Mouse (Mus musculus): Measurements from ENCODE around the gene Gipc3. TPM values are rescaled to one million over a fixed set of nuclear protein-coding genes. Genes with fewer than 3 reads are reported as not detected.
A peak's percentile ranks its signal among the peaks of the same experiment; 100 is the strongest.

Gene Gipc3
- polyA plus RNA-seq, 1 experiment from 2014 or later, result 0.05 TPM

GRCm38 (mm10) chr10:81383802-81384604 is 40.9 kb upstream of the Gipc3 start, which contains the start of the genes Dohh and Gm48551:
Gene Dohh (plus strand): TSS chr10:81384428.
Gene Gm48551 (plus strand): TSS chr10:81384466.
- Histone ChIP-seq H3K27me3 (no peaks in the 10 kb centered on the region), H3K4me3 (replicated peaks) (peak within 1 kb of the TSS; percentile 92), H3K9me3 (no peaks in the 10 kb centered on the region), H3K4me2 (peak within 1 kb of the TSS; percentile 84), H3K36me3 (peaks cover 35% of the 10 kb centered on the region), H3K9ac (replicated peaks) (peak within 1 kb of the TSS; percentile 85), H3K4me1 (replicated peaks) (peaks cover 16% of the 10 kb centered on the region), H3K27ac (peak within 1 kb of the TSS; percentile 79)
- peak; percentile 90 for ATAC-seq (ENCODE audit: insufficient number of reproducible peaks, insufficient read depth, low FRiP score, low TSS enrichment, low read depth)
- 8% methylated on average over 54 of the region's 54 CpGs for WGBS

- H3K36me3 ChIP-seq, result peaks cover 16% of the 10 kb centered on the region
- H3K4me3 ChIP-seq (replicated peaks), result no peak overlapping the region
- H3K4me1 ChIP-seq (replicated peaks), result peaks cover 21% of the 10 kb centered on the region
- 0 out of 2 replicates have a peak overlapping the region, but pooled peaks have one; percentile 7 for H3K27ac ChIP-seq
- H3K27me3 ChIP-seq, result no peaks in the 10 kb centered on the region
- H3K4me2 ChIP-seq, result no peak overlapping the region
- H3K9me3 ChIP-seq, result no peaks in the 10 kb centered on the region
- no peak for ATAC-seq (ENCODE audit: insufficient number of reproducible peaks, insufficient read depth, low FRiP score, low TSS enrichment, low read depth)
- 88% methylated on average over 5 of the region's 5 CpGs for WGBS
- no peak overlapping the region for H3K9ac ChIP-seq (replicated peaks)
These were observed 39.0 kb upstream of the Gipc3 start for GRCm38 (mm10) chr10:81382039-81382438.

- Histone ChIP-seq H3K27me3 (no peaks in the 10 kb centered on the region), H3K9me3 (no peaks in the 10 kb centered on the region), H3K4me1 (replicated peaks) (peaks cover 27% of the 10 kb centered on the region), H3K27ac (no peak overlapping the region), H3K9ac (replicated peaks) (no peak overlapping the region), H3K4me3 (replicated peaks) (no peak overlapping the region), H3K36me3 (peaks cover 17% of the 10 kb centered on the region), H3K4me2 (no peak overlapping the region)
- 91% methylated on average over 6 of the region's 6 CpGs for WGBS
- no peak for ATAC-seq (ENCODE audit: insufficient number of reproducible peaks, insufficient read depth, low FRiP score, low TSS enrichment, low read depth)
These were observed 36.8 kb upstream of the Gipc3 start for GRCm38 (mm10) chr10:81379809-81380378.

- peak overlapping the region; percentile 55 for H3K9ac ChIP-seq (replicated peaks)
- 61% methylated on average over 3 of the region's 3 CpGs for WGBS
- 0 out of 2 replicates have a peak, but pooled peaks have one; percentile 0 for ATAC-seq (ENCODE audit: insufficient number of reproducible peaks, insufficient read depth, low FRiP score, low TSS enrichment, low read depth)
- no peaks in the 10 kb centered on the region for H3K9me3 ChIP-seq
- H3K4me3 ChIP-seq (replicated peaks), result peak overlapping the region; percentile 84
- peak overlapping the region; percentile 73 for H3K27ac ChIP-seq
- peak overlapping the region; percentile 90 for H3K4me2 ChIP-seq
- H3K4me1 ChIP-seq (replicated peaks), result peaks cover 25% of the 10 kb centered on the region
- no peaks in the 10 kb centered on the region for H3K27me3 ChIP-seq
- H3K36me3 ChIP-seq, result peaks cover 23% of the 10 kb centered on the region
These were observed 36.1 kb upstream of the Gipc3 start for GRCm38 (mm10) chr10:81379183-81379553.

GRCm38 (mm10) chr10:81378553-81379182 is 35.6 kb upstream of the Gipc3 start:
- peak overlapping the region; percentile 90 for H3K9ac ChIP-seq (replicated peaks)
- no peaks in the 10 kb centered on the region for H3K27me3 ChIP-seq
- 1% methylated on average over 46 of the region's 46 CpGs for WGBS
- ATAC-seq (ENCODE audit: insufficient number of reproducible peaks, insufficient read depth, low FRiP score, low TSS enrichment, low read depth), result peak; percentile 94
- peaks cover 28% of the 10 kb centered on the region for H3K36me3 ChIP-seq
- peak overlapping the region; percentile 90 for H3K4me2 ChIP-seq
- peak overlapping the region; percentile 74 for H3K27ac ChIP-seq
- peaks cover 25% of the 10 kb centered on the region for H3K4me1 ChIP-seq (replicated peaks)
- H3K4me3 ChIP-seq (replicated peaks), result peak overlapping the region; percentile 84
- no peaks in the 10 kb centered on the region for H3K9me3 ChIP-seq

GRCm38 (mm10) chr10:81377793-81378552 is 34.9 kb upstream of the Gipc3 start, which contains the start of gene Fzr1:
Gene Fzr1 (minus strand): TSS chr10:81378516.
- H3K4me3 ChIP-seq (replicated peaks), result peak within 1 kb of the TSS; percentile 84
- peak within 1 kb of the TSS; percentile 90 for H3K4me2 ChIP-seq
- H3K9me3 ChIP-seq, result no peaks in the 10 kb centered on the region
- no peaks in the 10 kb centered on the region for H3K27me3 ChIP-seq
- WGBS, result under 1% methylated on average over 59 of the region's 59 CpGs
- ATAC-seq (ENCODE audit: insufficient number of reproducible peaks, insufficient read depth, low FRiP score, low TSS enrichment, low read depth), result peak; percentile 38
- peaks cover 25% of the 10 kb centered on the region for H3K4me1 ChIP-seq (replicated peaks)
- peak within 1 kb of the TSS; percentile 90 for H3K9ac ChIP-seq (replicated peaks)
- H3K36me3 ChIP-seq, result peaks cover 35% of the 10 kb centered on the region
- H3K27ac ChIP-seq, result peak within 1 kb of the TSS; percentile 74

DNA sequence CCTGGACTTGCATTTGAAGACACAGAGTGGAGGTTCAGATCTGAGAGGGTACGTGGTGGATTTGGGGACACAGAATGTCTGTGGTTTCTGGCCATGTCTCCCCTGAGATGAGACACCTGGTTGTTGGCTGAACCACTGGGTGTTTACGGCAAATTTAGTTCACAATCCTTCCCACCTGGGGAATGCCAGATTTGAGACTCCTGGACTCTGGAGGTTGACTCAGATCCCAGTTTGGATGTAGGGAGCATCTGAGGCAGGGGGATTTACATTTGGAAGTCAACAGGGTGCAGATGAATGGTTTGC is 34.2 kb upstream of the Gipc3 start:
- no peak for ATAC-seq (ENCODE audit: insufficient number of reproducible peaks, insufficient read depth, low FRiP score, low TSS enrichment, low read depth)

GRCm38 (mm10) chr10:81376561-81377361 is 33.7 kb upstream of the Gipc3 start:
- H3K36me3 ChIP-seq, result peaks cover 47% of the 10 kb centered on the region
- no peak for ATAC-seq (ENCODE audit: insufficient number of reproducible peaks, insufficient read depth, low FRiP score, low TSS enrichment, low read depth)

More for the DNA sequence above, 34.2 kb upstream of the Gipc3 start:
- 61% methylated on average over 2 of the region's 2 CpGs for WGBS
- Histone ChIP-seq H3K4me2 (peak overlapping the region; percentile 90), H3K27me3 (no peaks in the 10 kb centered on the region), H3K4me3 (replicated peaks) (peak overlapping the region; percentile 84), H3K9me3 (no peaks in the 10 kb centered on the region), H3K4me1 (replicated peaks) (peaks cover 25% of the 10 kb centered on the region), H3K27ac (0 out of 2 replicates have a peak overlapping the region, but pooled peaks have one; percentile 74), H3K9ac (replicated peaks) (peak overlapping the region; percentile 90), H3K36me3 (peaks cover 41% of the 10 kb centered on the region)

GRCm38 (mm10) chr10:81375322-81375721 is 32.3 kb upstream of the Gipc3 start:
- no peak overlapping the region for H3K9ac ChIP-seq (replicated peaks)
- no peak for ATAC-seq (ENCODE audit: insufficient number of reproducible peaks, insufficient read depth, low FRiP score, low TSS enrichment, low read depth)
- H3K36me3 ChIP-seq, result peaks cover 61% of the 10 kb centered on the region
- no peaks in the 10 kb centered on the region for H3K9me3 ChIP-seq
- H3K4me3 ChIP-seq (replicated peaks), result no peak overlapping the region
- no peaks in the 10 kb centered on the region for H3K27me3 ChIP-seq
- 91% methylated on average over 10 of the region's 10 CpGs for WGBS
- no peak overlapping the region for H3K27ac ChIP-seq
- H3K4me2 ChIP-seq, result no peak overlapping the region
- H3K4me1 ChIP-seq (replicated peaks), result peaks cover 25% of the 10 kb centered on the region

More at GRCm38 (mm10) chr10:81376561-81377361, 33.7 kb upstream of the Gipc3 start:
- no peak overlapping the region for H3K27ac ChIP-seq
- H3K4me3 ChIP-seq (replicated peaks), result peak overlapping the region; percentile 84
- H3K4me1 ChIP-seq (replicated peaks), result peaks cover 25% of the 10 kb centered on the region
- H3K9ac ChIP-seq (replicated peaks), result peak overlapping the region; percentile 90
- H3K9me3 ChIP-seq, result no peaks in the 10 kb centered on the region
- H3K27me3 ChIP-seq, result no peaks in the 10 kb centered on the region
- 40% methylated on average over 6 of the region's 6 CpGs for WGBS
- peak overlapping the region; percentile 90 for H3K4me2 ChIP-seq

DNA sequence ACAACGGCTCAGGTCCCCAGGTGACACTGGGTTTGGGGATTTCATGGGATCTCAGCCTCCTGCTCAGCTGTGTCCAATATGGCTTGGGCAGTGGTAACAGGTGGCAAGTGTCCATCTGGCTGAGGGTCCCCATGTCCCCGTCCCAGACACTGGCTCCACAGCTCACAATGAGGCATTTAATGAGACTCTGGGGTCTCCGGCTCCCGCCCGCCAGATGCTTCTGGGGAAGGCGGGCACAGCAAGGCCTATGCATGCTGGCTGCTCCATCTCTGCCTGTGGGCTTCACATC is 24.1 kb upstream of the Gipc3 start:
- Histone ChIP-seq H3K9me3 (no peaks in the 10 kb centered on the region), H3K9ac (replicated peaks) (no peak overlapping the region), H3K4me3 (replicated peaks) (no peak overlapping the region), H3K27me3 (peaks cover 43% of the 10 kb centered on the region), H3K4me2 (no peak overlapping the region), H3K27ac (no peak overlapping the region), H3K36me3 (peaks cover 71% of the 10 kb centered on the region), H3K4me1 (replicated peaks) (peaks cover 22% of the 10 kb centered on the region)
- ATAC-seq (ENCODE audit: insufficient number of reproducible peaks, insufficient read depth, low FRiP score, low TSS enrichment, low read depth), result no peak
- 82% methylated on average over 6 of the region's 6 CpGs for WGBS
